Mouse (Mus musculus): ENCODE measurements around the gene Sytl1. TPM values are rescaled to one million over a fixed set of nuclear protein-coding genes. Genes with fewer than 3 reads are reported as not detected.

Gene Sytl1
- polyA plus RNA-seq, 1 experiment from 2014 or later = 0.42 TPM

DNA sequence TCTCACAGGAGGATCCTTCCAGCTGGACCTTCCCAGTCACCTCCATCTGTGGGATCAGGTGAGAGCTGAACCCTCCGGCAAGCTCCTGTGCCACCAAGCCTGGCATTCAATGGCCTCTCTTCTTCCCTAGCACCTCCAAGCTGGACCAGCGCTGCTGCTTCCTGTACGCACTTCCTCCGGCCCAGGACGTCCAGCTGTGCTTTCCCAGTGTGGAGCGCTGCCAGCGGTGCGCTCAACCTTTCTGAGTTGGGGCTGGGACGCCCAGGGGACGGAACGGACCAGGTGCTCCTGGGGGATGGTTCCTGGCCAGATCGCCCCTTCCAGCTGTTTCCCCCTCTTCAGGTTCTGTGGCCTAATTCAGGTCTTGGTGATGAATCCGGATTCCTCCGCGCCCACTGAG lies 15.8 kb downstream of the Sytl1 start:
- H3K4me2 ChIP-seq (ENCODE audit: low read length) = 0 out of 2 replicates have a peak overlapping the region, but pooled peaks have one; percentile 1
- no peaks in the 10 kb centered on the region for H3K36me3 ChIP-seq (ENCODE audit: control insufficient read depth, insufficient read depth, low read length)
- H3K4me1 ChIP-seq (ENCODE audit: control insufficient read depth in 2 of 2, insufficient read depth in 2 of 2, low read length in 2 of 2) = peaks cover 16 to 19% of the 10 kb centered on the region in 2 experiments
- no peak overlapping the region for H3K9ac ChIP-seq (ENCODE audit: low read length)
- H3K27ac ChIP-seq (replicated peaks in 1 of 2; ENCODE audit: control insufficient read depth in 1 of 2, insufficient read depth in 1 of 2, low read depth in 2 of 2, low read length in 2 of 2) = no peak overlapping the region
- H3K27me3 ChIP-seq (ENCODE audit: control insufficient read depth, insufficient read depth, low read length) = peaks cover 76% of the 10 kb centered on the region
- H3K9me3 ChIP-seq (ENCODE audit: control insufficient read depth, low read length) = no peaks in the 10 kb centered on the region
- no peak for ATAC-seq (ENCODE audit: insufficient number of reproducible peaks, insufficient read depth, low FRiP score, low read depth)
- 21% methylated on average over 15 of the region's 15 CpGs for WGBS
- H3K4me3 ChIP-seq (ENCODE audit: control insufficient read depth in 1 of 2, insufficient read depth in 1 of 2, low read depth in 1 of 2, low read length in 2 of 2) = no peak overlapping the region

DNA sequence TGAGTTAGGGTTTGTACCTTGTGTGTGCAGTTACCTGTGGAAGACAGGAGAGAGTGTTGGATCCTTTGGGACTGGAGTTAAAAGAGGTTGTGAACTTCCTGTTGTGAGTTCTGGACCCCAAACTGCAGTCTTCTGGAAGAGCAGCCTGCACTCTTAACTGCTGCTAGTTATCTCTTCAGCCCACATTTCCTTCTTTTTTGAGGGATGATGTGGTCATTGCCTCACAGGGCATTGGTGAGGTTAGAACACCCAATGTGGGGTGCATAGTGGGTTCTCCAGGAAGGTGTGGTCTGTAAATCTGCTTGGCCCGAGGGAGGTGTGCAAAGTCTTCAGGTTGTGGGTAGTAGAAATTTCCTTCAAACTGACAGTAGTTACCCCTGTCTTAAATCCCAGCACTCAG lies 18.6 kb downstream of the Sytl1 start:
- 70% methylated on average over 1 of the region's 1 CpGs for WGBS
- no peak for ATAC-seq (ENCODE audit: insufficient number of reproducible peaks, insufficient read depth, low FRiP score, low read depth)
- Histone ChIP-seq H3K4me3 (ENCODE audit: control insufficient read depth in 1 of 2, insufficient read depth in 1 of 2, low read depth in 1 of 2, low read length in 2 of 2) (no peak overlapping the region), H3K27ac (replicated peaks in 1 of 2; ENCODE audit: control insufficient read depth in 1 of 2, insufficient read depth in 1 of 2, low read depth in 2 of 2, low read length in 2 of 2) (no peak overlapping the region), H3K4me1 (ENCODE audit: control insufficient read depth in 2 of 2, insufficient read depth in 2 of 2, low read length in 2 of 2) (peaks cover 5 to 13% of the 10 kb centered on the region in 2 experiments; a peak in 3 of 4 replicates), H3K27me3 (ENCODE audit: control insufficient read depth, insufficient read depth, low read length) (peaks cover 51% of the 10 kb centered on the region), H3K36me3 (ENCODE audit: control insufficient read depth, insufficient read depth, low read length) (no peaks in the 10 kb centered on the region), H3K9me3 (ENCODE audit: control insufficient read depth, low read length) (no peaks in the 10 kb centered on the region), H3K4me2 (ENCODE audit: low read length) (no peak overlapping the region), H3K9ac (ENCODE audit: low read length) (no peak overlapping the region)

DNA sequence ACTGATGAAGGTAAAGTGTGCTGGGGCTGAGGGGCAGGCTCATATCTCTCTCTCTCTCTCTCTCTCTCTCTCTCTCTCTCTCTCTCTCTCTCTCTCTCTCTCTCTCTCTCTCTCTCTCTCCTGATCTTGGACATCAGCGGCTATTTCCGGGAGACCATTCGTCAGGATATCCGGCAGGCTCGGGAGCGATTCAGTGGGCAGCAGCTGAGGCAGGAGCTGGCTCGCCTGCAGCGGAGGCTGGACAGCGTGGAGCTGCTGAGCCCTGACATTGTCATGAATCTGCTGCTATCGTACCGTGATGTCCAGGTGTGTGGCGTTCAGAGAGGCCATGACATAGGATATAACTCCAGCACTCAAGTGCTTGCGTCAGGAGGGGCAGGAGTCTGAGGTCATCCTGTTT lies 19.4 kb downstream of the Sytl1 start:
- H3K27me3 ChIP-seq (ENCODE audit: control insufficient read depth, insufficient read depth, low read length) = peaks cover 46% of the 10 kb centered on the region
- no peaks in the 10 kb centered on the region for H3K36me3 ChIP-seq (ENCODE audit: control insufficient read depth, insufficient read depth, low read length)
- WGBS = 33% methylated on average over 13 of the region's 13 CpGs
- peaks cover 5 to 13% of the 10 kb centered on the region in 2 experiments; a peak in 3 of 4 replicates for H3K4me1 ChIP-seq (ENCODE audit: control insufficient read depth in 2 of 2, insufficient read depth in 2 of 2, low read length in 2 of 2)
- H3K4me2 ChIP-seq (ENCODE audit: low read length) = no peak overlapping the region
- ATAC-seq (ENCODE audit: insufficient number of reproducible peaks, insufficient read depth, low FRiP score, low read depth) = no peak
- no peak overlapping the region for H3K27ac ChIP-seq (replicated peaks in 1 of 2; ENCODE audit: control insufficient read depth in 1 of 2, insufficient read depth in 1 of 2, low read depth in 2 of 2, low read length in 2 of 2)
- no peak overlapping the region for H3K4me3 ChIP-seq (ENCODE audit: control insufficient read depth in 1 of 2, insufficient read depth in 1 of 2, low read depth in 1 of 2, low read length in 2 of 2)
- no peak overlapping the region for H3K9ac ChIP-seq (ENCODE audit: low read length)
- H3K9me3 ChIP-seq (ENCODE audit: control insufficient read depth, low read length) = no peaks in the 10 kb centered on the region

DNA sequence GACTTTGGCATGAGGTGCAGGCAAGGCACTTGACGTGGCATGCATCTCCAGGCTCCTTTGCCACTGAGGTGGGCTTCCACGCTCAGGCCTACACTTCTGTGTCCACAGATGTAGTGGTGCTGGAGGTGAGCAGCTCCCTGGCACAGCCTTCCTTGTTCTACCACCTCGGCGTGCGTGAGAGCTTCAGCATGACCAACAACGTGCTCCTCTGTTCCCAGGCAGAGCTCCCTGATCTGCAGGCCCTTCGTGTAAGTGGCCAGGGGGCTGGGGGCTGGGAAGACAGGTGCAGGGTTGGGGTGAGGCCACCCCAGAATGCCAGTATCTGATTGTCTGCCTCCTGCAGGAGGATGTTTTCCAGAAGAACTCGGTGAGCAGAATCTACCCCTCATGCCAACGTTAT lies 20.2 kb downstream of the Sytl1 start:
- H3K36me3 ChIP-seq (ENCODE audit: control insufficient read depth, insufficient read depth, low read length) = no peaks in the 10 kb centered on the region
- no peaks in the 10 kb centered on the region for H3K9me3 ChIP-seq (ENCODE audit: control insufficient read depth, low read length)
- ATAC-seq (ENCODE audit: insufficient number of reproducible peaks, insufficient read depth, low FRiP score, low read depth) = no peak
- WGBS = 64% methylated on average over 9 of the region's 9 CpGs
- peaks cover 38% of the 10 kb centered on the region for H3K27me3 ChIP-seq (ENCODE audit: control insufficient read depth, insufficient read depth, low read length)
- peaks cover 5 to 13% of the 10 kb centered on the region in 2 experiments; a peak in 3 of 4 replicates for H3K4me1 ChIP-seq (ENCODE audit: control insufficient read depth in 2 of 2, insufficient read depth in 2 of 2, low read length in 2 of 2)
- H3K9ac ChIP-seq (ENCODE audit: low read length) = no peak overlapping the region
- no peak overlapping the region for H3K27ac ChIP-seq (replicated peaks in 1 of 2; ENCODE audit: control insufficient read depth in 1 of 2, insufficient read depth in 1 of 2, low read depth in 2 of 2, low read length in 2 of 2)
- H3K4me3 ChIP-seq (ENCODE audit: control insufficient read depth in 1 of 2, insufficient read depth in 1 of 2, low read depth in 1 of 2, low read length in 2 of 2) = no peak overlapping the region
- no peak overlapping the region for H3K4me2 ChIP-seq (ENCODE audit: low read length)

DNA sequence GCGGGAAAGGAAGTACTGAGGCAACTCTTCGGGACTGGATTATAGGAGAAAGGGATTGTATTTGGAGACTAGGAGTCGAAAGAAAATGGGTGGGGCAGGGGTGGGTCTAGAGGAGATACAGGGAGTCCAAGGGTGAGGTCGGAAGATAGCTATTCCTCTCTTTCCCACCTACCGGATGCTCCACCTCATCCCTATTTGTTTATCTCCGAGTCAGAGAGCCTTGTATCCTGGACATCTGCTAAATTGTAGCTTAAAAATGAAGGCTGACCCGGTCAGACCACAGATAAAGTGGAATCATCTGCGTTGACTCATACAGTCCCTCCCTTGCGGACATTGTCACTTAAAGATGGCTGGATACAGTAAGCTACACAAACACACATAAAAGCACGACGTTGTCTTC lies 21.0 kb downstream of the Sytl1 start:
- no peaks in the 10 kb centered on the region for H3K36me3 ChIP-seq (ENCODE audit: control insufficient read depth, insufficient read depth, low read length)
- H3K4me1 ChIP-seq (ENCODE audit: control insufficient read depth in 2 of 2, insufficient read depth in 2 of 2, low read length in 2 of 2) = peaks cover 5 to 10% of the 10 kb centered on the region in 2 experiments; a peak in 3 of 4 replicates
- peaks cover 30% of the 10 kb centered on the region for H3K27me3 ChIP-seq (ENCODE audit: control insufficient read depth, insufficient read depth, low read length)
- no peak; the same call in 1 of the 2 replicates for ATAC-seq (ENCODE audit: insufficient number of reproducible peaks, insufficient read depth, low FRiP score, low read depth)
- H3K27ac ChIP-seq (replicated peaks in 1 of 2; ENCODE audit: control insufficient read depth in 1 of 2, insufficient read depth in 1 of 2, low read depth in 2 of 2, low read length in 2 of 2) = no peak overlapping the region
- H3K9me3 ChIP-seq (ENCODE audit: control insufficient read depth, low read length) = no peaks in the 10 kb centered on the region
- peak overlapping the region; percentile 89 for H3K4me2 ChIP-seq (ENCODE audit: low read length)
- WGBS = 20% methylated on average over 11 of the region's 11 CpGs
- no peak overlapping the region for H3K9ac ChIP-seq (ENCODE audit: low read length)
- peak overlapping the region; percentile 57 to 75 for H3K4me3 ChIP-seq (ENCODE audit: control insufficient read depth in 1 of 2, insufficient read depth in 1 of 2, low read depth in 1 of 2, low read length in 2 of 2)

DNA sequence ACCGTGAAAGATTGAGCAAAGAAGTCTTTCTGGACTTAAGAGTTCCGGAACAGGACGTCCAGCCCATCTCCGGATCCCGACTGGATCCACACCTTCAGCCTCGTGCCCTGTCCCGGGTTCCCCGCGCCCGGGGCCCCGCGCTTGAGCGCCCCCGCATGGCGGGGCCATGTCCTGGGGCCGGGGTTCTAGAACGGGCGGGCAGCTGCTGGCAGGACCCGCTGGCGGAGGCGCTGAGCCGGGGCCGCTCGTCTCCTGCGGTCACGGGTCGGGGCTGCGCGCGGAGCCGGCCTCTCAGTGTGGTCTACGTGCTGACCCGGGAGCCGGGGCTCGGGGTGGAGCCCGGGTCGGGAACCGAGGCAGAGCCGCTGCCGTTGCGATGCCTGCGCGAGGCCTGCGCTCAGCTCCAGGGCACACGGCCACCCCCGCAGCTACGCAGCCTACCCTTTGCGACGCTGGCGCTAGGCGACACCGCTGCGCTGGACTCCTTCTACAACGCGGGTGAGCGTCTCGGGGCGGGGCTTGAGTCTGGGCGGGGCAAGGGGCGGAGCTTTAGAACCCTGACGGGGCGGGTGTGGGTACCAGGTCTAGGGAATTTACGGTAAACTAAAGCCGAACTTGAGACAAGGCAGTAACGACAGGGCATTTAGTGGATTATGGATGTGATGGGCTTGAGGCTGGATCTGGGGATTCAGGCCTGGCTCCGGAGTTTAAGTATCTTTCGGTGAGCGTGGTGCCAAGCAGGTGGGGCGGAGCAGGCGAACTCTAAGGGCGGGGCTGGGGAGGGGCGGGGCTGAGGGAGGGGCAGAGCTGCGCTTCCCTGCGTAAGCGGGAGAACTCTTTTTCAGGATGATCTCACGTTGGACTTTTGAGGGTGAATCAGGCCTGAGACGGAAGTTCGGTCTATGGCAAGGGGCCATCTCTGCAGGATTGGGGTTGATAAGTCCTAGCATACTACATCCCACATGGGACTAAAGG lies 21.7 kb downstream of the Sytl1 start:
- peak; percentile 88 for ATAC-seq (ENCODE audit: insufficient number of reproducible peaks, insufficient read depth, low FRiP score, low read depth)
- WGBS = under 1% methylated on average over 77 of the region's 78 CpGs
- peaks cover 23% of the 10 kb centered on the region for H3K27me3 ChIP-seq (ENCODE audit: control insufficient read depth, insufficient read depth, low read length)
- peak overlapping the region; percentile 74 for H3K9ac ChIP-seq (ENCODE audit: low read length)
- no peaks in the 10 kb centered on the region for H3K9me3 ChIP-seq (ENCODE audit: control insufficient read depth, low read length)
- peaks cover 5 to 10% of the 10 kb centered on the region in 2 experiments; a peak in 3 of 4 replicates for H3K4me1 ChIP-seq (ENCODE audit: control insufficient read depth in 2 of 2, insufficient read depth in 2 of 2, low read length in 2 of 2)
- H3K27ac ChIP-seq (replicated peaks in 1 of 2; ENCODE audit: control insufficient read depth in 1 of 2, insufficient read depth in 1 of 2, low read depth in 2 of 2, low read length in 2 of 2) = peak overlapping the region; percentile 70 to 74
- peak overlapping the region; percentile 57 to 75 for H3K4me3 ChIP-seq (ENCODE audit: control insufficient read depth in 1 of 2, insufficient read depth in 1 of 2, low read depth in 1 of 2, low read length in 2 of 2)
- H3K36me3 ChIP-seq (ENCODE audit: control insufficient read depth, insufficient read depth, low read length) = no peaks in the 10 kb centered on the region
- peak overlapping the region; percentile 89 for H3K4me2 ChIP-seq (ENCODE audit: low read length)

DNA sequence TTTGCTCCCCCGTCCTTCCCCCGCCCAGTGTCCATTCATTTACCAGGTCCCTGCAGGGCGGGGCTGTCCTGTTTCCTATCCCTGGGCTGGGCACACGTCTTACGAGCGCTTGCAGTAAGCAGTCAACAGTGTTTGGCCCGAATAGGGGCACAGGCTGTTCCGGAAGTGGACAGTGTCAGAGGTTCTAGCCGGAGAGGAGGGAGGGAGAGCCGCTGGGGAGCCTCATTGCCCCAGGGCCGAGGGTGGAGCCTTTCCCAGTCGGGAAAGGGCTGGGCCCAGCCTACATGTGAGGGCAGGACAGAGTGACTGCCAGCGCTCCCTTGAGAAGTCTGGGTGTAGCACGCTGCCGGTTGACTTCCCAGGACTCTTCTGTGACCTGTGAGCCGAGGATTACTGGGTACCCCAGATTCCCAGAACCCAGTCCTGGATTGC lies 22.4 kb downstream of the Sytl1 start, which contains the start of gene Map3k6:
Map3k6 (plus strand) TSS at position 329 of the 432 bp plus-strand sequence.
- H3K4me2 ChIP-seq (ENCODE audit: low read length) = peak within 1 kb of the TSS; percentile 89
- H3K36me3 ChIP-seq (ENCODE audit: control insufficient read depth, insufficient read depth, low read length) = no peaks in the 10 kb centered on the region
- peak within 1 kb of the TSS; percentile 57 to 75 for H3K4me3 ChIP-seq (ENCODE audit: control insufficient read depth in 1 of 2, insufficient read depth in 1 of 2, low read depth in 1 of 2, low read length in 2 of 2)
- H3K27ac ChIP-seq (replicated peaks in 1 of 2; ENCODE audit: control insufficient read depth in 1 of 2, insufficient read depth in 1 of 2, low read depth in 2 of 2, low read length in 2 of 2) = peak within 1 kb of the TSS; percentile 70 to 74
- H3K9ac ChIP-seq (ENCODE audit: low read length) = peak within 1 kb of the TSS; percentile 74
- ATAC-seq (ENCODE audit: insufficient number of reproducible peaks, insufficient read depth, low FRiP score, low read depth) = peak; percentile 12
- H3K27me3 ChIP-seq (ENCODE audit: control insufficient read depth, insufficient read depth, low read length) = peaks cover 17% of the 10 kb centered on the region
- peaks cover 5 to 10% of the 10 kb centered on the region in 2 experiments; a peak in 3 of 4 replicates for H3K4me1 ChIP-seq (ENCODE audit: control insufficient read depth in 2 of 2, insufficient read depth in 2 of 2, low read length in 2 of 2)
- H3K9me3 ChIP-seq (ENCODE audit: control insufficient read depth, low read length) = no peaks in the 10 kb centered on the region
- WGBS = 11% methylated on average over 16 of the region's 16 CpGs

Measured in heart, embryonic 14.5 days (tissue).